Mouse (Mus musculus) right cerebral cortex, postnatal 36 days (tissue): Measurements from ENCODE around the gene Txlna.
A peak's percentile ranks its signal among the peaks of the same experiment; 100 is the strongest.

Experiments used
- DNase-seq, 2 experiments: peaks; one replicate each; pipeline ENCODE4 v3.0.0; 2022; ENCODE audit warnings: low spot score in 2 of 2, mixed read lengths in 1 of 2

The Txlna gene

DNA sequence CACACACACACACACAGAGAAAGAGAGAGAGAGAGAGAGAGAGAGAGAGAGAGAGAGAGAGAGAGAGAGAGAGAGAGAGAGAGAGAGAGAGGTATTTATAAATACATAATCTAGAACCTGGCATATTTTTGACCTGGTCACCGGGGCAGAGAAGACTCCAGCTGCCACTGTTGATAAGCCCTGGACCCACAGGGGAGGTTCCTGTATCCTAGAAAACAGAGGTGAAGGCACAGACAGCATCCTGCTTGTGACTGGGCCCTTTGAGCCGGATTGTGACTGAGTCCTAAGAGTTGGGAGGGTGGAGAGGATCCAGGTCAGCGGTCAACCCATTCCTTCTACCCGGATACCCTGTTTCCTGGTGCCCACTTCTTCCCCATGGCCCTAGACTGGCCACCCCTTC, 52.0 kb downstream of the Txlna start:
- DNase-seq = no peak

DNA sequence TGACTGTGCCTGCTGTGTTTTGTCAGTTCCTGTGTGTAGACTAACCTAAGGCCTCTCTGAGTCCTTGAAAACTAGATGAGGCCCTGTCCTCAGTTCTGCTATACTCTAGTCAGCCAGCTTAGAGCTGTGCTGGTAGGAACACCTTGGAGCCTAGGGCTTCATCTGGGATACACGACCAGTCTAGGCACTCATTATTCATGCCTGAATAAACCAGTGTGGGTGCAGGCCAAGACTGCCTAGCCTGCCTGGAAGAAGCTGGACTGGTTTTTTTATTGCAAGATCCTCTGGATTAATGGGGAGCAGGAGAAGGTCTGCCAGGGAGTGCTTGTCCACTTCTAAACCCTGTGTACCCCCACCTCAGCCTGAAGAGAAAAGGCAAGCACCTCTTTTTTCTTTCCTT, 53.9 kb downstream of the Txlna start:
- no peak for DNase-seq

DNA sequence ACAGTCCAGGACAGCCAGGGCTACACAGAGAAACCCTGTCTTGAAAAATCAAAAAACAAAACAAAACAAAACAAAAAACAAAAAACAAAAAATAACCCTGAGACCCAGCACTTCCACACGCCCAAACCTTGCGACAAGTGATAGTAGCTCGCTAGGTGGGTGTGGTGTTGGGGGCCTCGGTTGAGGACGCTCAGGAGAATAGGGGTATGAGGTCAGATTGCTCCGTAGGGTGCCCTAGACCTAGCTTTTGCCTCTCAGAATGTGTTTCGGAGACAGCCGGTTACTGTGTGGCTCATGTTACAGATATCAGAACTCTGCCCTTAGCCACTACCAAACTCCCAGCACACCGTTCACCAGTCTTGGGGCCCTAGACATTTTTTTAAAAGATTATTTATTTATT, 55.1 kb downstream of the Txlna start:
- no peak for DNase-seq

DNA sequence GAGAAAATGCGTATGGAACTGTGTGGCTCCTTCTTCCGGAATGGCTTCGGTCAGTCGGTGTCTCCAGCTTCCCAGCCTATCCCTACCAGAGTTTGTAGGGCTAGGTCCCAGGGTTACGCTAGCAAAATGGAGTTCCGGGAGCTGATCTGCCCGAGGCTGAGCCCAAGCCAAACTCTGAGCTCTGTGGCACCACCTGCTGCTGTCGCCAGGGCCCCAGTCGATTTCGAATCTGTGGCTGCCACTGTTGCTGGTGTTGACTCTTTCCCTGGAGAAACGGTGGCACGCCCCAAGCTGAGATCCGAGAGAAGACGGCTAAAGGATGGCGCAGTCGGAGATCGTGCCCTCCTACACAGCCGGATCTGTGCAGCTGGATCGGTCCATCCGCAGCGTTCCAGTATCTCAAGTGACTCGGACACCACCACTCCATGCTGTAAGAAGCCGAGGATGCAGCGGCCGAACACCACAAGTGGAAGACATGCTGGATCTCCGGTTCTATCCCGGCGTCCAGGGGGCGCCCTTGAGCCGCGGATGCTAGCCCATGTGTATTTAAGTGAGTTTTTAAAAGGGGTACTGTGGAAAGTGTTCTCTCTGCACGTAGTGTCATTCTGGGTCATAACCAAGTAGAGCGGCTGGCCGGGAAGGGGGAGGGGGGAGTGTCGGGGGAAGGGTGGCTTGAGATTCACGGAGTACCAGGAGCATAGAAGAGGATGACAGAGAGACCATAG, 55.8 kb downstream of the Txlna start:
- DNase-seq = peak; percentile 70 to 76

DNA sequence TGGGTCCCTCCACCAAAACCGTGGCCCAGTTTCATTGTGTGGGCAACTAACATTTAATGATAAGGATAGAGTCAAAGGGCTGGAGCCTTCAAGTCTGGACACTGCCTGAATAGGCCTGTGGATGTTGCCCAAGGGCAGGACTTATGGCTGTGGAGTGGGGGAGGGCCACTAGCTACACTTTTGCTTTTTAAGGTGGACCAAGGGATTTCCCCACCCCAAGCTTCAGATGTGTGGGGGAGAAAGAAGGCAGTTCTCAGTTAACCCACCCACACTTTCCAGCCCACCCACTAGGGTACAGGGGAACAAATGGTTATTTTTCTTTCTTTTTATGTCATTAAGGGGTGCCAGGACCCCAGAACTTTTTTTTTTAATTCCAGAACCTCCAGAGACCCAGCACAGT, 56.5 kb downstream of the Txlna start:
- no peak for DNase-seq

DNA sequence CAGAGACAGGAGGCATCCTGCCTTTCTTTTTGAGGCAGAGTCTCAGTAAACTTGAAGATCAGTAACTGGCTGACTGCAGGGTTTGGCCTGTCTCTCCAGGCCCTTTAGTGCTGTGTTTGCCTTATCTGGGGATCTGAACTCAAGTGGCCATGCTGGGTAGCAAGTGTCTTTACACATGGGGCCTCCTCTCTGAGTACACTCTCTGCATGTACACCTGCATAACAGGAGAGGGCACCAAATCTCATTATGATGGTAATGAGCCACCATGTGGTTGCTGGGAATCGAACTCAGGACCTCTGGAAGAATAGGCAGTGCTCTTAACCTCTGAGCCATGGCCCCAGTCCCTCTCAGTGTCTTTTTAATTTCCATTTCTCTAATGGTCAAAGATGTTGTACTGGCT, 58.6 kb downstream of the Txlna start:
- no peak for DNase-seq

DNA sequence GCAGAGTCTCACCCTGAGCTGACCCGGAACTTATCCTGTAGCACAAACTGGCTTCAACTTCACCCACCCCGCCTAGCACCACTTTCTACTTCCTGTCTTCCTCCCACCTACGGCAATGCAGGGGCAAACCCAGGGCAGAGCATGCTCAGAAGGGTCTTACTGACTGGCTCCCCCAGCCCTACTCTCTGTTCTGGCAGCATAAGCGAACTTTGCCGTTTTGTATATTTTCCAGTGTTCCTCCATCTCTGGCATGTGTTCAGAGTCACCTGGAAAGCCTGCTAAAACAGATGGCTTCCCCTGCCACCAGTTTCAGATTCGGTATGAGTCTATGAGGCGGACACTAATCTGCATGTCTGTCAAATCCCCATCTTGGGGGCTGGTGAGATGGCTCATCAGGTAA, 60.5 kb downstream of the Txlna start:
- DNase-seq = no peak

DNA sequence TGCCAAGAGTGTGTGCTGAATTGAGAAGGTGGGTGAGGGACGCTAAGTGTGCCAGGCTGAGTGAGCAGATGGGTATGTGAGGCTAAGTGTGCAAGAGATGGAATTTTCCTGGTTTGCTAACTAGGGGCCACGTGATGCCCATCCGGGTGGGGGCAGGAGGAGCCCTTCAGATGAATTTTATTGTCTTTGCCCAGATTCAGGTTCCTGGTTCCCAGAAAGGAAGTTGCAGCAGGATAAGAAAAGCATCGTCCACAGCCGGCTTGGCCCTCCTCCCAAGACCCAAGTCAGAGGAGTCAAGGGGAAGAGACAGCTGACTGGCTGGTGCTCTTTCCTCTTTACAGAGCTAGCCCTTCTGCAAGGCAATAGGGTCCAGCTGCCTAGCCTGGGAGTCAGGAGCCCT, 62.4 kb downstream of the Txlna start, which contains the start of gene Fam167b:
Gene Fam167b (minus strand): TSS at position 84 of the 400 bp plus-strand sequence.
- no peak for DNase-seq

DNA sequence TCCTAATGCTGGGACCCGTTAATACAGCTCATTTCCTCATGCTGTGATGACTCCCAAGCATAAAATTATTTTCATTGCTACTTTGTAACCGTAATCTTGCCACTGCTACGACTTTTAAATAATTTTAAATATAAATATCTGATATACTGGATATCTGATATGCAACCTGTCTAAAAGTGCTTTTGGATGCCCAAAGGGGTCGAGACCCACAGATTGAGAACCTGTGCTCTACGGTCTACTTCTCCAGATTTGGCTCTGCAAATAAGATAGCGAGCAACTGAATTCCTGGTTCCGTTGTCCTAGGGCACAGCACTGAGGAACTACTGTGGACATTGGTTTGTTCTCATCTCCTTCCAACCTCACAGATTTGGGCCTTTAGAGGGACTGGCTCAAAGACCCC, 63.2 kb downstream of the Txlna start:
- DNase-seq = no peak

DNA sequence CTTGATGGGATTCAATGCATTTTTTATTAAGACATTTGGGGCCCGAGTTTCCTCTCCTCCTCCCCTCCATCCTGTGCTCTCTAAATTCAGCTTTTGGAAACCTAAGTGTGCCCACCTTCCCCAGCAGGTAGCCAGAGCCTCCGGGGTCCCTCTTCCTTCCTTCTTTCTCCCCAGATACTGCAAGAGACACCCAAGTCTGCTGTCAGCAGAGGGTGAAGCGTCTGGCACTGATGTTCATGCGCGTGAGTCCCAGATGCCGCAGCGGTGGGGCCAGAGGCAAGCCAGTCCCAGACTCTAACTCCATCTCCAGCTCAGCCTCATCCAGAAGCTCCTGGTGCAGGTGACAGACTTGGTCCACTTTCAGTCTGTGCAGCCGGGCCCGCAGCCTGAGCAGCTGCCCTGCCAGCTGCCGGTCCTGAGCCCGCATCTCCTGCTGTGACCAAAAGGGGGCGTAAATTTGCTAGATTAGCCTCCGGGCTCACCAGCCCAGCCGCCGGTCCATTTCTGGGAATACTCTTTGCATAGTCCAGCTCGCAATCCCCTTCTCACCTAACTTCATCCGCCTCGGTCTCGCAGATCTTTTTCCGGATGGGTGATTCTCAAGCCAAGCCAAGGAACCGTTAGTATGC, 63.9 kb downstream of the Txlna start:
- peak; percentile 18 to 25 for DNase-seq
